Mouse (Mus musculus) kidney, adult 2 months (tissue): Measurements from ENCODE around the gene Nup54.

Experiments used
- CTCF ChIP-seq: fragments of 200-500 bp; conservative IDR thresholded peaks from 2 replicates; pipeline ENCODE4 v1.5.1; 2011; ENCODE audit warnings: low read depth, mild to moderate bottlenecking, control low read depth, low read length, moderate library complexity, mixed read lengths; ENCODE audit not compliant: insufficient read depth, insufficient read length
- POLR2A ChIP-seq: fragments of 200-500 bp; IDR thresholded peaks from one replicate; pipeline ENCODE4 v1.6.1; 2011; ENCODE audit warnings: low read depth, low read length, control low read depth

DNA sequence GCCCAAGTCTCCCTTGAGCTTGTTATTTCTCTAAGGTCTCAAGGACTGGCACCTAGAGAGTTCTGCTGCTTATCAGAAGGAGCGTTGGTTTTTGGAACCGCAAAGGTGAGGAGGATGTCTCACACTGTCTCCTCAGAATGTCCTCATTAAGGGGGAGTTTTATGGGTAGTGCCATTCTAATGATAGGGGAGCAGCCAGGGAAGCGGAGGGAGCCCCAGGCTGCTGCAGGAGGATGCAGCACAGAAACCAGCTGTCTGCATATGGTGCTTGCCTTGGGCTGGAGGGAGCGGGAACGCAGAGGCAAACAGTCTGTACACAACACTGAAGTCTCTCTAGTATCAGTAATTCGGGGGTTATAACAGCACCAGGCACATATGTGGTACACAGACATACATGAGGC lies 64.1 kb downstream of the Nup54 start:
- no peak for TF ChIP-seq CTCF
- TF ChIP-seq POLR2A = no peak
